Mouse (Mus musculus) liver, embryonic 16.5 days (tissue): ENCODE results near the gene Elfn1. TPM values are rescaled to one million over a fixed set of nuclear protein-coding genes. Genes with fewer than 3 reads are reported as not detected.

Experiments used
- ATAC-seq: fragments of 200-750 bp; cut with Nextera tagmentation; 2 replicates; pipeline ENCODE4 v1.8.0; 2017; ENCODE audit warnings: low read depth, mild to moderate bottlenecking, moderate number of reproducible peaks, moderate library complexity
- H3K27ac ChIP-seq: fragments of 300-500 bp; sonication (generic); 2 replicates; pipeline ENCODE4 v1.5.1; 2014; ENCODE audit warnings: mild to moderate bottlenecking, low read length
- H3K27me3 ChIP-seq: fragments of 300-500 bp; sonication (generic); 2 replicates; pipeline ENCODE4 v1.6.1; 2014; ENCODE audit warnings: low read depth, low read length, mixed read lengths; ENCODE audit not compliant: control insufficient read depth, insufficient read depth
- H3K36me3 ChIP-seq: fragments of 300-500 bp; sonication (generic); 2 replicates; pipeline ENCODE4 v1.6.1; 2014; ENCODE audit warnings: mild to moderate bottlenecking; ENCODE audit not compliant: control insufficient read depth, insufficient read depth
- H3K4me1 ChIP-seq: fragments of 300-500 bp; sonication (generic); 2 replicates; pipeline ENCODE4 v1.6.1; 2014; ENCODE audit warnings: low read depth, low read length, mixed read lengths; ENCODE audit not compliant: control insufficient read depth
- H3K4me2 ChIP-seq: fragments of 300-500 bp; sonication (generic); 2 replicates; pipeline ENCODE4 v1.6.1; 2014; ENCODE audit warnings: low read depth, low read length, mixed read lengths
- H3K4me3 ChIP-seq: fragments of 300-500 bp; sonication (generic); 2 replicates; pipeline ENCODE4 v1.5.1; 2014; ENCODE audit warnings: low read depth, mild to moderate bottlenecking, low read length
- H3K9ac ChIP-seq: fragments of 300-500 bp; sonication (generic); 2 replicates; pipeline ENCODE4 v1.6.1; 2014; ENCODE audit warnings: low read depth, low read length
- H3K9me3 ChIP-seq: fragments of 300-500 bp; sonication (generic); replicated peaks from 2 replicates; pipeline ENCODE4 v1.6.1; 2016; ENCODE audit warnings: low read length; ENCODE audit not compliant: control insufficient read depth
- whole genome bisulfite sequencing: fragments of 180-500 bp; shearing (Covaris S2); extraction: QIAGEN DNeasy Blood & Tissue Kit; methylation state at CpG from one replicate; pipeline ENCODE4 v1.1.7; 2014; ENCODE audit not compliant: insufficient replicate concordance; 5-methylcytosine and 5-hydroxymethylcytosine counted together
- polyA plus RNA-seq: library from polyadenylated mRNA; unstranded; fragments of >200 nt; fragmentation: Nextera tagmentation; extraction: Ambion mirVana; gene quantifications from 2 replicates; pipeline ENCODE4 v1.2.1, GENCODE M21; 2015

Elfn1 gene
- polyA plus RNA-seq, 1 experiment from 2014 or later = not detected

DNA sequence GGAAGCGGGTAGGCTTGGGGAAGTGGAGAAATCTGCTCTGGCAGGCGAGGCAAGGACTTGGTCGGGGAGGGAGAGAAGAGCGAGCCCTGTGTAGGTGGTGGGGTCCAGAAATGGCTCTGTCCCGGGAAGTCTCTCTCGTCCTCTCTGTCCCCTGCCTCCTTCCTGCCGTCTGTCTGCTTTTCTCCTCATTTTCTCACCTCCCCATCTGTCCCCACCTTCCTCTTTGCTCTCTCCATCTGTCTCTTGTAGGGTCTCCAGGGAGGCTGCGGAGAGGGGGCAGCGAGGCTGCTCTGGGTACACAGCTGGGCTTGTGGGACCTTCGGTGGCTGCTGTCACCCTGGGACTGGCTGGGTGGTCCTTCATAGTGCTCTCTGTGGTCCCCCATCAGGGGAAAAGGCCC, 18.4 kb upstream of the Elfn1 start:
- 39% methylated on average over 10 of the region's 10 CpGs for WGBS

DNA sequence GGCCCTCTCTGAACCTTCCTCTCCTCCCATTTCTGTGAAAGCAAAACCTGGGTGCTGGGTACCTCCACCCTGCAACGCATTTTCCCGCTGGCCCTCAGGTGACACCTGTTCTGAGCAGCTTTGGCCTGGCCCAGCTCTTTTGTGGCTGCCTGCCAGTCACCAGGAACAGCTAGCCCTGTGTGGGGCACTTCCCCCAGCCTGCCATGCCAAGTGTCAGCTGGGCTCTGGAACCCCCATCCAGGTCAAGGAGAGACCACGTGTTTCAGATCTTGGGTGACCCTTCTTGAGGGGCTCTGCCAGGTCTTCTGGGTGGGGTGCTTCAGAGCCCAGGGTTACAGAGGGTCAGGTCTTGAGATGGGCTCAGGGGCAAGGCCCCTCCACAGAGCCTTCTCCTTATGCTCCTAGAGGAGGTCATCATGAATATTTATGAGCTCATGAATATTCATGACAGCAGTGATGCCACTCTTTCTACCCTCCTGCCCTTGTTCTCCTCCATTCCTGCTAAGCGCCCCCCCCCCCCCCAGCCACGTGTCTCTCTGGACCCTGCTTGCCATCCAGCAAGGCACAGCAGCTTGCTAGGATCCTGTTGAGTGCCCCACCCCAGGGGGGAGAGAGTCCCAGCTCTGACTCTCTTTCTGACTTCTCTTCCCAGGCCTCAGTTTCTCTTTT, 15.3 kb upstream of the Elfn1 start:
- H3K36me3 ChIP-seq = no peaks in the 10 kb centered on the region
- no peak overlapping the region for H3K27ac ChIP-seq
- no peaks in the 10 kb centered on the region; the same call in 1 of the 2 replicates for H3K27me3 ChIP-seq
- H3K4me3 ChIP-seq = no peak overlapping the region
- H3K9ac ChIP-seq = no peak overlapping the region
- WGBS = 24% methylated on average over 5 of the region's 5 CpGs
- no peak for ATAC-seq
- no peak overlapping the region for H3K4me2 ChIP-seq
- H3K9me3 ChIP-seq = no peaks in the 10 kb centered on the region
- H3K4me1 ChIP-seq = no peaks in the 10 kb centered on the region

More for the DNA sequence above, 18.4 kb upstream of the Elfn1 start:
- Histone ChIP-seq H3K4me1 (no peaks in the 10 kb centered on the region), H3K4me2 (no peak overlapping the region), H3K36me3 (no peaks in the 10 kb centered on the region), H3K27ac (no peak overlapping the region), H3K9ac (no peak overlapping the region), H3K27me3 (no peaks in the 10 kb centered on the region; the same call in 1 of the 2 replicates), H3K4me3 (no peak overlapping the region), H3K9me3 (no peaks in the 10 kb centered on the region)
- no peak for ATAC-seq

- Histone ChIP-seq H3K9me3 (no peaks in the 10 kb centered on the region), H3K27me3 (no peaks in the 10 kb centered on the region; the same call in 1 of the 2 replicates), H3K27ac (no peak overlapping the region), H3K4me3 (no peak overlapping the region), H3K36me3 (no peaks in the 10 kb centered on the region), H3K4me1 (no peaks in the 10 kb centered on the region), H3K9ac (no peak overlapping the region), H3K4me2 (no peak overlapping the region)
- WGBS = 37% methylated on average over 7 of the region's 7 CpGs
- ATAC-seq = no peak
Observed at GRCm38 (mm10) chr5:139892995-139893345, 14.8 kb upstream of the Elfn1 start.

DNA sequence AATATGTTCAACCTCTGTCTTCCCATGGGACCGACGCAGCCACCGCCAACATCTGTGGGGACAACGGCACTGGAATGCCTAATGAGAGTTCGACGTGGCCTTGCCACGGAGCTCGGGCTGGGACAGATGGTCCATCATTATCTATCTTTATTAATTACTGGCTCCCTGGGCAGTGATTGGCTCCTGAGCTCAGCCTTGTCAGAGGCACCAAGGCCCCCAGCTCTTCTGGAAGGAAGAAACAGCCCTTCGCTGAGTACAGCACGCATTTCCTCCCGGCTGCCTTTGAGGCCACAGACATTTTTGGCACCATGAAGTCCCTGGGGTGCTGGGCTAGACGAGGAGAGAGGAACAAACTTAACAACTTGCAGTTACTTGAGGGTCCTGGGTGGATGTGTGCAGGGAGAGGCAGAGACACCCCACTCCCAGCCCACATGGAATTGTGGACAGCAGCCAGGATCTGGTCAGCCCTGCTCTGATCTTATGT, 13.7 kb upstream of the Elfn1 start:
- Histone ChIP-seq H3K9me3 (no peaks in the 10 kb centered on the region), H3K27ac (no peak overlapping the region), H3K9ac (no peak overlapping the region), H3K36me3 (no peaks in the 10 kb centered on the region), H3K4me1 (no peaks in the 10 kb centered on the region), H3K27me3 (no peaks in the 10 kb centered on the region; the same call in 1 of the 2 replicates), H3K4me3 (no peak overlapping the region), H3K4me2 (no peak overlapping the region)
- ATAC-seq = no peak
- 58% methylated on average over 12 of the region's 12 CpGs for WGBS

DNA sequence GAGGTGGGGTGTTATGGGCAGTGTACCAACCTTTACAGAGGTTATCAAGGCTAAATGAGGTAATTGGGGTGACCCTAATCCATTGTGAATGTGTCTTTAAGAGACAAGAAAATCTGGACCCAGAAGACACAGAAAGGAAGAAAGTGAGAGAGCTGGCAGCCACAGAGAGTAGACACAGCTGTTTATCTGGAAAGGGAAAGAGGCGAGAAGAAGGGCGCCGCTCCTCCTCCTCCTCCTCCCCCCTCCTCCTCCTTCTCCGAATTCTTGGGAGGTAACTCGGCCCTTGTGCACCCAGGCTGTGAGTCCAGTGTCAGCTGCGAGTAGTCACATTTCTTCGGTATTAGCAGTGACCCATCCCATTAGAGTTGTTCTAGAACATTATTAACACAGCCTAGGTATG, 8.7 kb upstream of the Elfn1 start:
- Histone ChIP-seq H3K4me2 (no peak overlapping the region), H3K9me3 (no peaks in the 10 kb centered on the region), H3K4me1 (no peaks in the 10 kb centered on the region), H3K9ac (no peak overlapping the region), H3K27ac (no peak overlapping the region), H3K4me3 (no peak overlapping the region), H3K27me3 (no peaks in the 10 kb centered on the region), H3K36me3 (no peaks in the 10 kb centered on the region)
- ATAC-seq = no peak
- 33% methylated on average over 7 of the region's 7 CpGs for WGBS

GRCm38 (mm10) chr5:139905121-139905520, 2.6 kb upstream of the Elfn1 start:
- H3K36me3 ChIP-seq = no peaks in the 10 kb centered on the region
- peaks cover 3% of the 10 kb centered on the region for H3K4me1 ChIP-seq
- H3K27me3 ChIP-seq = peaks cover 51% of the 10 kb centered on the region
- ATAC-seq = no peak
- H3K4me2 ChIP-seq = no peak overlapping the region
- H3K4me3 ChIP-seq = no peak overlapping the region
- no peak overlapping the region for H3K27ac ChIP-seq
- WGBS = 44% methylated on average over 5 of the region's 5 CpGs
- no peak overlapping the region for H3K9ac ChIP-seq
- H3K9me3 ChIP-seq = no peaks in the 10 kb centered on the region

GRCm38 (mm10) chr5:139906507-139906906, 1.2 kb upstream of the Elfn1 start:
- Histone ChIP-seq H3K4me1 (peaks cover 3% of the 10 kb centered on the region), H3K4me2 (no peak overlapping the region), H3K4me3 (no peak overlapping the region), H3K27me3 (peaks cover 65% of the 10 kb centered on the region), H3K27ac (no peak overlapping the region), H3K9me3 (no peaks in the 10 kb centered on the region), H3K36me3 (no peaks in the 10 kb centered on the region), H3K9ac (no peak overlapping the region)
- ATAC-seq = no peak
- 30% methylated on average over 9 of the region's 9 CpGs for WGBS

DNA sequence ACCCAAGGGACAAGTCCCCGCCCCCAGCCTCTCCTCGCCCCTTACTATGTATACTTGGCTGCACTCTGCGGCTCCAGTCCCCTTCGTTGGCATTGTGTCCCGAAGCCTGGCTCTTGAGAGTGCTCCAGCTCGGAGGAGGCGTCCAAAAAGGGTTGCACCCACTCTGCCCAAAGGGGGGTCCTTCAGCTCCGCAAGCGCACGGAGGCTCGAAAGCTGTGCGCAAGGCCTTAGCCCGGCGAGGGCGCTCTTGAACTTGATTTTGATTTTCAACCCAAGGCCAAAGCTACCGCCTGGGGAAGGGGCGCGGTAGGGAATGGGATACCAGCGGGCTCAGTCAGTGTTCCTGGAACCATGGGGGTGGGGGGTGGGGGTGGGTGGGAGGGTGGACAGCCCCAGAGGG, 502 bp upstream of the Elfn1 start:
- H3K27ac ChIP-seq = no peak overlapping the region
- H3K4me3 ChIP-seq = no peak overlapping the region
- H3K36me3 ChIP-seq = no peaks in the 10 kb centered on the region
- no peak for ATAC-seq
- H3K9ac ChIP-seq = no peak overlapping the region
- peaks cover 3% of the 10 kb centered on the region for H3K4me1 ChIP-seq
- H3K4me2 ChIP-seq = peak overlapping the region; percentile 62; the same call in 1 of the 2 replicates
- H3K9me3 ChIP-seq = no peaks in the 10 kb centered on the region
- peaks cover 72% of the 10 kb centered on the region for H3K27me3 ChIP-seq
- WGBS = 3% methylated on average over 19 of the region's 19 CpGs

GRCm38 (mm10) chr5:139908243-139908810, 584 bp downstream of the Elfn1 start:
- Histone ChIP-seq H3K4me3 (peak overlapping the region; percentile 54), H3K4me1 (peaks cover 3% of the 10 kb centered on the region), H3K9ac (0 out of 2 replicates have a peak overlapping the region, but pooled peaks have one; percentile 3), H3K27me3 (peaks cover 83% of the 10 kb centered on the region), H3K4me2 (peak overlapping the region; percentile 62), H3K27ac (no peak overlapping the region), H3K9me3 (no peaks in the 10 kb centered on the region), H3K36me3 (no peaks in the 10 kb centered on the region)
- no peak for ATAC-seq
- WGBS = under 1% methylated on average over 68 of the region's 78 CpGs
